Mouse (Mus musculus) MN1 (cell line): Measurements from ENCODE around the gene Hsph1.

ENCODE experiments used
- DNase-seq: peaks from one replicate; pipeline ENCODE4 v3.0.0-alpha.2; 2016; ENCODE audit warnings: low spot score

Gene Hsph1

GRCm38 (mm10) chr5:149642366-149642765, 6.2 kb upstream of the Hsph1 start:
- DNase-seq: no peak

- DNase-seq: no peak
Observed at GRCm38 (mm10) chr5:149641277-149641892, 5.2 kb upstream of the Hsph1 start.

- no peak for DNase-seq
Observed at GRCm38 (mm10) chr5:149637306-149637705, 1.1 kb upstream of the Hsph1 start.

GRCm38 (mm10) chr5:149635556-149635955, 620 bp downstream of the Hsph1 start:
- peak; percentile 68 for DNase-seq

- no peak for DNase-seq
Observed at GRCm38 (mm10) chr5:149634409-149635035, 1.7 kb downstream of the Hsph1 start.

- DNase-seq: no peak
Observed at GRCm38 (mm10) chr5:149625547-149625946, 10.6 kb downstream of the Hsph1 start.

GRCm38 (mm10) chr5:149623815-149624675, 12.1 kb downstream of the Hsph1 start:
- DNase-seq: no peak

- DNase-seq: no peak
Observed at GRCm38 (mm10) chr5:149622644-149623043, 13.5 kb downstream of the Hsph1 start.

GRCm38 (mm10) chr5:149622152-149622551, 14.0 kb downstream of the Hsph1 start:
- DNase-seq: no peak

GRCm38 (mm10) chr5:149617776-149618425, 18.3 kb downstream of the Hsph1 start:
- DNase-seq: no peak

GRCm38 (mm10) chr5:149616817-149617216, 19.4 kb downstream of the Hsph1 start:
- no peak for DNase-seq

GRCm38 (mm10) chr5:149616138-149616537, 20.0 kb downstream of the Hsph1 start:
- no peak for DNase-seq

- peak; percentile 40 for DNase-seq
Observed at GRCm38 (mm10) chr5:149612740-149613139, 23.4 kb downstream of the Hsph1 start.

- peak; percentile 25 for DNase-seq
Observed at GRCm38 (mm10) chr5:149612165-149612518, 24.0 kb downstream of the Hsph1 start.

- DNase-seq: no peak
Observed at GRCm38 (mm10) chr5:149611476-149612164, 24.6 kb downstream of the Hsph1 start.

- DNase-seq: no peak
Observed at GRCm38 (mm10) chr5:149607083-149607720, 29.0 kb downstream of the Hsph1 start.

- no peak for DNase-seq
Observed at GRCm38 (mm10) chr5:149603241-149603640, 32.9 kb downstream of the Hsph1 start.

- DNase-seq: no peak
Observed at GRCm38 (mm10) chr5:149601996-149602395, 34.2 kb downstream of the Hsph1 start.

GRCm38 (mm10) chr5:149597351-149597750, 38.8 kb downstream of the Hsph1 start:
- no peak for DNase-seq

GRCm38 (mm10) chr5:149594215-149594614, 42.0 kb downstream of the Hsph1 start:
- DNase-seq: no peak

GRCm38 (mm10) chr5:149589932-149590331, 46.2 kb downstream of the Hsph1 start:
- no peak for DNase-seq
